Mouse (Mus musculus) liver, embryonic 14.5 days (tissue): ENCODE results near the gene Ak5.

Experiments used
- CTCF ChIP-seq: IDR thresholded peaks from 2 replicates; pipeline ENCODE4 v1.5.1; 2016; ENCODE audit warnings: antibody characterized with exemption, low read depth, control low read depth
- EP300 ChIP-seq: IDR thresholded peaks from 2 replicates; pipeline ENCODE4 v1.6.1; 2016; ENCODE audit warnings: antibody characterized with exemption, low read depth

GRCm38 (mm10) chr3:152568455-152569241, 99.5 kb downstream of the Ak5 start:
- TF ChIP-seq CTCF (no peak), EP300 (no peak)
